Mouse (Mus musculus) brain, embryonic 14.5 days (tissue): ENCODE results near the gene Amdhd2. TPM values are rescaled to one million over a fixed set of nuclear protein-coding genes. Genes with fewer than 3 reads are reported as not detected.

Experiments used
- DNase-seq: peaks from one replicate; pipeline ENCODE4 v3.0.0-alpha.2; 2011; ENCODE audit warnings: low read depth
- CTCF ChIP-seq: fragments of 200-500 bp; IDR thresholded peaks from 2 replicates; pipeline ENCODE4 v1.5.1; 2012; ENCODE audit warnings: inconsistent platforms, mild to moderate bottlenecking, moderate library complexity, borderline replicate concordance; ENCODE audit not compliant: insufficient read depth, insufficient read length; ENCODE audit errors: extremely low read depth
- POLR2A ChIP-seq: fragments of 200-500 bp; IDR thresholded peaks from 2 replicates; pipeline ENCODE4 v1.6.1; 2012; ENCODE audit warnings: mild to moderate bottlenecking, inconsistent platforms, borderline replicate concordance; ENCODE audit not compliant: poor library complexity, insufficient read depth, insufficient read length, severe bottlenecking; ENCODE audit errors: extremely low read depth
- polyA plus RNA-seq: library from polyadenylated mRNA; depleted of rRNA; stranded (reverse); fragments of >200 nt; gene quantifications from 2 replicates; pipeline ENCODE4 v1.2.3, GENCODE M21; 2012

Gene Amdhd2
- polyA plus RNA-seq, 1 experiment, result 37.2 TPM

GRCm38 (mm10) chr17:24206451-24207351 is 43.1 kb upstream of the Amdhd2 start:
- peak; percentile 9; the same call in 1 of the 2 replicates for TF ChIP-seq CTCF
- TF ChIP-seq POLR2A, result no peak
- DNase-seq, result peak; percentile 78

GRCm38 (mm10) chr17:24205908-24206361 is 42.4 kb upstream of the Amdhd2 start:
- TF ChIP-seq CTCF (no peak), POLR2A (no peak)
- DNase-seq, result no peak

- TF ChIP-seq POLR2A (peak; percentile 75), CTCF (no peak)
These were observed 41.8 kb upstream of the Amdhd2 start, which contains the start of gene Tbc1d24 for GRCm38 (mm10) chr17:24205284-24205888. TSS of gene Tbc1d24 (minus strand) at chr17:24205562.

GRCm38 (mm10) chr17:24204846-24205245 is 41.3 kb upstream of the Amdhd2 start:
- peak; percentile 13 for DNase-seq
- TF ChIP-seq POLR2A, result no peak
- no peak for TF ChIP-seq CTCF

More at GRCm38 (mm10) chr17:24205284-24205888, 41.8 kb upstream of the Amdhd2 start, which contains the start of gene Tbc1d24:
- DNase-seq, result peak; percentile 98

DNA sequence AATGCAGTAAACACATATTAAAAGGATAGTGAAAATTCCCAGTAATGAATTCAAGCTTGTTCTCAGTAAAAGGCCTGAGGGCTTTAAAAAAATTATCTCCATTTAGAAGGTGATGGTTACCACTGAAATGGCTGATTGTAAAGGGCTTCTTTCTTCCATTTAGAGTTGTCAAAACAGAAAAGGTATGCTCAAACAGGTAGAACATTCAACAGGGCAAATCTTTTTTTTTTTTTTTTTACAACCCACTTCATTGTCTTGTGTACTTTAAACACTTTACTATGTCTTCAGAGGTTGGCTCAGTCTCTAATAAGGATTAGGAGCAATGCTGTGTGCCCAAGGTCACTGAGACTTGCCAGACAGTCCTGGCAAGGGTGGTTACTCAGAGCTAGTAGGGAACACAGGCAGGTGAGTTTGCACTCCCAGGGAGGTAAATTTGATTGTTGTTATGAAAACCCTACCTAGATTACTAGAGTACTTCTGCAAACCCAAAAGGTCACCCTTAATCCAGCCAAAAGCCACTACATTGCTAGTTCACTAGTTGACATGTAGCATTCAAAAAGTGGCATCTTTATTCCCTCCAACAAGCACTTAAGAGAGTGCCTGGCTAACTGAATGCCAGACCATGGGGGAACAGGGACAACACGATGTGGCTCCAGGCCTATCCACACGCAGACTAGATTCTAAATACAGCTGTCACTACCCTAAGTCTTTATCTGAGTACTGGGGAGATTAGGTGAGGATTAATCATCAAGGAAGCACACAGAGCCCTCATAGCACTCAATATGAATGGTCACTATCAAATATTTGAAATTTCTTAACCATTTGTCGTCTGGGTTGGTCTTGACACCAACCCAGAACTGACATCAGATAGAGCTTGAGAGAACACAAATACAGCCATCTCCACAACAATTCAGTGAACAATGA is 40.3 kb upstream of the Amdhd2 start:
- TF ChIP-seq POLR2A, result no peak
- TF ChIP-seq CTCF, result no peak
- DNase-seq, result no peak

DNA sequence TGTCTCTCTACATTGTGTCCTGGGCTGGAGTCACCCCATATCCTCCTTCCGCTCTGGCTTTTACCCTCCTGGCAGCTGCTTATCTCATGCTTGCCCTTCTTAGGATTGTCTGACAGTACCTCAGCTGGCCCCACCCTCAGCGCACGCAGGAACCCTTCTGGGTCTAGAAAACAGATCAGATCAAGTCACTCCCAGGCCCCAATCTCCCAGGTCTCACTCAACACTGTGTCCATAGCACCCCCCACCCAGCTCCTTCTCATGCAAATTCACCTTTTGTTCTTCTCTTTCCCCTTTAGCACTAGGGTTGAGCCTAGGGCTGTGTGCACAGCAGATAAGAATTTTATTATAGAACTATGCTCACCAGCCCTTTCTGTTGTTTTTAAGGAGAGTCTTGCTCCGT is 39.5 kb upstream of the Amdhd2 start:
- DNase-seq, result no peak
- no peak for TF ChIP-seq POLR2A
- no peak for TF ChIP-seq CTCF

DNA sequence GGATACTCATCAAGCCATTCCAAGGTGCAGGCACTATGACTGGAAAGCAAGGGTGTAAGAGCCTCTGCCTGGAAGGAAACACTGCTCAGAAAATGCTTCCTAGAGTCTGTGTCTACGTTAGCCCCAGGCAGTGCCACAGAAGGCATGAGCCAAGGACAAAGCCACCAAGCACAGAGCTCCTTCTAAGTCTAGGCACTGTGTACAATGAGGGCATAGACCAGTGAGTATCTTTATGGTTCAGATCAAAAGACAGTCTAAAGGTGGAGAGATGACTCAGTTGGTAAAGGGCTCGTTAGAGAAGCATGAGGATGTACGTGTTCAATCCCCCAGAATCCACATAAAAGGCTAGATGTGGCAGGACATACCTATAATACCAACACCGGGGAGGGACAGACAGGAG is 37.5 kb upstream of the Amdhd2 start:
- no peak for DNase-seq
- TF ChIP-seq POLR2A (no peak), CTCF (no peak)

DNA sequence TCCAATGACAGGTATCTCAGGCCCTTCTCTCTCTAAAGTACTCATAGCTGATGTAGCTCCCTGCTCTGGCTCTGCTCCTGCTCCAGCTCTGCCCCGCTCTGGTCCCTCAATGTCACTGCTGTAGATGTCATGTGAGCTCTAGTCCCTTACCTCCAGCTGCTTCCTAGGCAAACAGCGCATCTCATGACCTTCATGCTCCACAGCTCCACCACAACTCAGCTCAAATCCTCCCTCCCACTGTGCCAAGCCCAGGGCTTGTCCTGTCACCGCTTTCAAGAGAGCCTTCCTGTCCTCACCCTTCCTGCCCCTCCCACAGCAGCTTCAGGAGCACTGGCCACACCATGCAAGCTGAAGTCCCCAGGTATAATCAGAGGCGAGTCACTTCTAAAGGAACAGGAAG is 36.2 kb upstream of the Amdhd2 start:
- no peak for TF ChIP-seq POLR2A
- TF ChIP-seq CTCF, result no peak
- DNase-seq, result no peak

DNA sequence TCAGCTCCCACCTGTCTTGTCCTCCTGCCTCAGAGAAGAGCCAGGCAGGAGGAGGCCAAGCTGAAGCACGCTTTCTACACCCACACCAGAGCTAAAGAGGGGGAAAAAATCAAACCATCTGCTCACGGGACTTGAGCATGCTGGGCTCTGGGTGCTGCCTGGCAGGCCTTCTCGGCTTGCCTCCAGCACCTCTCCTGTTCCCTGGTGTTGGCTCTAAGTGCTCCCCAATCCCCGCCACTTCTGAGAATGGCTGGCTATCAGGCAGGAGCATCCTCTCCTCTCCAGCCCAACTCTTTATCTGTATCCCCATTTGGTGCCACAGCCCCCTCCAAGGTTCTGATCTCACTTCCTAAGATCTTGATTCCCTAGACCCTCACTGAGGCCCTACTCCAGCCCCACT is 35.7 kb upstream of the Amdhd2 start:
- TF ChIP-seq POLR2A, result no peak
- TF ChIP-seq CTCF, result no peak
- peak; percentile 25 for DNase-seq

DNA sequence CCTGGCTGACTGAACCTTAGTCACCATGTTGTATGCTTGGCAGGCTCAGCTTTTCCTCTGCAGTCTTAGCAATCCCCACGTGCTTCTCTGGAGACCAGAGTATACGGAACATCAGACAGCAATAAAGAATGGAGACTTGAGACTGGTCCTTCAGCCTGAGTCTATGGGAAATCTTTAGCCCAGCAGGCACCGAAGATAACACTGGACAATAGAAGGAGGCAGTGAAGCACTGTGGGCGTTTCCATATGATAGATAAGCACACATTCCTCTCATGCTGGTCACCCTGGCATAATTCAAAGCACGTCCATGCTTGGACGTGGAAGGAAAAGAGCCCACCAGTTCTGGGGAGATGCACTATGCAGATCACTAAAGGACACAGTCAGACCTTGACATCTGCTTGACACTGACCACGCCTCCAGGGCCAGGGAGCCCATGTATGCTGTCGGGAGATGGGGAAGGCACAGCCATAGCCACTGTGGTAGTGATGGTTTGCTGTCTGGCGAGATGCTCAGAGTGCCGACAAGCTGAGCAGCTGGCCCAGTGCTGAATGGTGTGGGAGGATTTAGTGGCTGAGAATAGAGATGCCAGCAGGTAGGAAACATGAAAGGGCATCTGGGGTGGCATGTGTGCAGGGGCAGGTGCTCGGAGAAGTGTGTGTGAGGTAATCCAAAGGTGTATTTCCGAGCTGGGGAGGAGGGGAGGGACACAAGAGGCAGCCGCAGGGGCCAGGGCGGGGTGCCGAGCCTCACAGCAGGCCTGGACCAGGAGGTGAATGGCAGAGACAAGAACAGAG is 33.7 kb upstream of the Amdhd2 start:
- TF ChIP-seq POLR2A, result no peak
- no peak for TF ChIP-seq CTCF
- no peak for DNase-seq

GRCm38 (mm10) chr17:24195349-24195748 is 31.8 kb upstream of the Amdhd2 start:
- TF ChIP-seq CTCF (no peak), POLR2A (no peak)

DNA sequence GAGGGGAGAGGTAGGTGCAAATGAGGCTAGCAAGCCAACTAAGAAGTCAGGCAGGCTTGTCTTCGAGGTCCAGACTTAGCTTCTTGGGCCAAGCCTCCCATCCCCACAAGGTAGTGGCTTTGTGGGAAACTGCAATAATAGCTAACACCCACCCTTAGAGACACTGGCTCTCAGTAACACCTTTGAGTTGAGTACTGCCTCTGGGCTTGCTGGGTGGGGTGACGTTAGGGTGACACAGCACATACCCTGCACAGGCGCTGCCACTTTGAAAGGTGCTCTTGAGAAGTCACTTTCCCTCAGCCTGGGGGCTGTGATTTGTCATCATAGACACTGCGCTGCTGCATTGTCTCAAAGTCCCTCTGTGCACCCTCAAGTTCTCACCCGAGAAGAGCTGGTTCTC is 30.2 kb upstream of the Amdhd2 start:
- no peak for DNase-seq
- TF ChIP-seq POLR2A (no peak), CTCF (no peak)

More at GRCm38 (mm10) chr17:24195349-24195748, 31.8 kb upstream of the Amdhd2 start:
- DNase-seq, result no peak

DNA sequence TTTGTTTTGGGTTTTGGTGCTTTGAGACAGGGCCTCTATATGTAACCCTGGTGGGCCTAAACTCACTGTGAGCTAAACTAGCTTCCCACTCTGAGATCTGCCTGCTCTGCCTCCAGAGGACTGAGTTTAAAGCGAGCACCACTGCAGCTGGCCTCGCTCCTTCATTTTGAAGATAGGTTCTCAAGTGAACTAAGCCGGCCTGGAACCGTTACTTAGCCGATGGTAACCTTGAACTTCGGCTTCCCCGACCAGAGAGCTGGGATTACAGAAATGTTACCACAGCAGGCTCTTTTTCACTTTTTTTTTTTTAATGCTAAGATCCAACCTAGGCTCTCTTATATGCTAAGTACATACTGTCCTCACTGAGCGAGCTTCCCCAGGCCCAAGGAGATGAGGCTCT is 29.7 kb upstream of the Amdhd2 start:
- TF ChIP-seq POLR2A (no peak), CTCF (no peak)
- DNase-seq, result no peak
